Mouse (Mus musculus) forebrain, embryonic 16.5 days (tissue): ENCODE measurements around the gene Gm17606. TPM values are rescaled to one million over a fixed set of nuclear protein-coding genes. Genes with fewer than 3 reads are reported as not detected.

Source experiments
- ATAC-seq: fragments of 200-750 bp; cut with Nextera tagmentation; 2 replicates; pipeline ENCODE4 v1.8.0; 2017; ENCODE audit warnings: mild to moderate bottlenecking, moderate library complexity
- H3K27ac ChIP-seq: fragments of 300-500 bp; sonication (generic); 2 replicates; pipeline ENCODE4 v1.5.1; 2014; ENCODE audit warnings: low read length, control low read depth
- H3K27me3 ChIP-seq: fragments of 300-500 bp; sonication (generic); replicated peaks from 2 replicates; pipeline ENCODE4 v1.6.1; 2014; ENCODE audit warnings: low read length; ENCODE audit not compliant: control insufficient read depth, insufficient read depth
- H3K36me3 ChIP-seq: fragments of 300-500 bp; sonication (generic); 2 replicates; pipeline ENCODE4 v1.6.1; 2014; ENCODE audit not compliant: control insufficient read depth, insufficient read depth
- H3K4me1 ChIP-seq: fragments of 300-500 bp; sonication (generic); replicated peaks from 2 replicates; pipeline ENCODE4 v1.6.1; 2014; ENCODE audit warnings: low read length; ENCODE audit not compliant: control insufficient read depth, insufficient read depth
- H3K4me2 ChIP-seq: fragments of 300-500 bp; sonication (generic); 2 replicates; pipeline ENCODE4 v1.6.1; 2014; ENCODE audit warnings: mild to moderate bottlenecking, low read length, control low read depth
- H3K4me3 ChIP-seq: fragments of 300-500 bp; sonication (generic); replicated peaks from 2 replicates; pipeline ENCODE4 v1.5.1; 2014; ENCODE audit warnings: mild to moderate bottlenecking, low read length, control low read depth
- H3K9ac ChIP-seq: fragments of 300-500 bp; sonication (generic); replicated peaks from 2 replicates; pipeline ENCODE4 v1.6.1; 2014; ENCODE audit warnings: low read depth, low read length, control low read depth
- H3K9me3 ChIP-seq: fragments of 300-500 bp; sonication (generic); 2 replicates; pipeline ENCODE4 v1.6.1; 2016; ENCODE audit warnings: low read length; ENCODE audit not compliant: control insufficient read depth
- WGBS: fragments of 180-500 bp; shearing (Covaris S2); extraction: QIAGEN DNeasy Blood & Tissue Kit; methylation state at CpG from one replicate; pipeline ENCODE4 v1.1.7; 2014; 5-methylcytosine and 5-hydroxymethylcytosine counted together
- polyA plus RNA-seq: library from polyadenylated mRNA; unstranded; fragments of >200 nt; fragmentation: Nextera tagmentation; extraction: Ambion mirVana; gene quantifications from 2 replicates; pipeline ENCODE4 v1.2.1, GENCODE M21; 2015

The Gm17606 gene
- polyA plus RNA-seq, 1 experiment from 2014 or later: 1.4 TPM

DNA sequence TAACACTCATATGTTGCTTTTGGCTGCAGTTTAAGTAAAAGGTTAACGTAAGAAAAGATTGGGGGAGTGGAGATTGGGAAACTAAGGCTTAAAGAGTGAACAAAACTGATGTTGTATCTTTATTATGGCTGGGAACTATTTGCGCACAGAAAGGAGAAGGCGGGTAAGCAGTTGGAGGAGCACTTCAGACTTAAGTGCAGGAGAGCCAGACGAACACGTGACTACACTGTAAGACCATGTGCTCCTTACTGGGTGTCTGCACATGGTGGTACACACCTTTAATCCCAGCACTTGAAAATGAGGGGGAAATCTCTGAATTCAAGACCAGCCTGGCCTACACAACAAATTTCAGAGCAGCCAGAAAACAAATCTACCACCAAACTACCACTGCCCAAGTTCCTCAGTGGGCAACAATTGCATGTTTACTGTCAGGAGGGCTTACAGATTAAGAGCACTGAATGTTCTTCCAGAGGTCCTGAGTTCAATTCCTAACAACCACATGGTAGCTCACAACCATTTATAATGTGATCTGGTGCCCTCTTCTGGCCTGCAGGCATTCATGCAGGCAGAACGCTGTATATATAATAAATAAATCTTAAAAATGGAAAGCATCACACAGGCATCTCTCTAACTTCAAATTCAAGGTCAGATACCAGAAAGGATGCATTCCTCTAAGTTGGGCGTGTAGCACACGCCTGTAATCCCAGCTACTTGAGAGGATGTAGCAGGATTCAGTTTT is 6.3 kb downstream of the Gm17606 start:
- no peak overlapping the region for H3K4me2 ChIP-seq
- 91% methylated on average over 8 of the region's 8 CpGs for WGBS
- no peaks in the 10 kb centered on the region for H3K27me3 ChIP-seq
- no peak overlapping the region for H3K4me3 ChIP-seq
- no peak for ATAC-seq
- H3K9ac ChIP-seq: no peak overlapping the region
- peaks cover 41% of the 10 kb centered on the region for H3K4me1 ChIP-seq
- no peak overlapping the region for H3K27ac ChIP-seq
- peaks cover 73% of the 10 kb centered on the region for H3K36me3 ChIP-seq
- no peaks in the 10 kb centered on the region for H3K9me3 ChIP-seq

DNA sequence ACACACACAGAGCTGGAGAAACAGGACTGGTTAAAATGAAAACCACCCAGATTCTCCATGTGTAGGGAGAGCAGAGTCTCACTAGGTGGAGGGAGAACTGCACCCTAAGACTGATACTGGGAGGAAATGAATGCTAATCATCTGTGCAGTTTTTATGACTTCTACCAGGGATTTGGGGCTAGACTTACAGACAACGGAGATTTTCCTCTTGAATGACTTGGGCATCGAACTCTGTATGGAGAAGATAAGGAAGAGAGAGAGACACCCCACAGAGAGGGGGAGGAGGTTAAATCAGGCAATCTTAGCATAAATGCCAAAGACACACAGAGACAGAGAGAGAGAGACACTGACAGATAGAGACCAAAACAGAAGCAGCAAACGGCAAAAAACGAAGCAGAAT is 7.1 kb downstream of the Gm17606 start:
- no peaks in the 10 kb centered on the region for H3K27me3 ChIP-seq
- ATAC-seq: no peak
- H3K9ac ChIP-seq: no peak overlapping the region
- 75% methylated on average over 4 of the region's 4 CpGs for WGBS
- H3K4me2 ChIP-seq: no peak overlapping the region
- H3K4me1 ChIP-seq: peaks cover 44% of the 10 kb centered on the region
- no peak overlapping the region for H3K4me3 ChIP-seq
- H3K9me3 ChIP-seq: no peaks in the 10 kb centered on the region
- no peak overlapping the region for H3K27ac ChIP-seq
- H3K36me3 ChIP-seq: peaks cover 66% of the 10 kb centered on the region

DNA sequence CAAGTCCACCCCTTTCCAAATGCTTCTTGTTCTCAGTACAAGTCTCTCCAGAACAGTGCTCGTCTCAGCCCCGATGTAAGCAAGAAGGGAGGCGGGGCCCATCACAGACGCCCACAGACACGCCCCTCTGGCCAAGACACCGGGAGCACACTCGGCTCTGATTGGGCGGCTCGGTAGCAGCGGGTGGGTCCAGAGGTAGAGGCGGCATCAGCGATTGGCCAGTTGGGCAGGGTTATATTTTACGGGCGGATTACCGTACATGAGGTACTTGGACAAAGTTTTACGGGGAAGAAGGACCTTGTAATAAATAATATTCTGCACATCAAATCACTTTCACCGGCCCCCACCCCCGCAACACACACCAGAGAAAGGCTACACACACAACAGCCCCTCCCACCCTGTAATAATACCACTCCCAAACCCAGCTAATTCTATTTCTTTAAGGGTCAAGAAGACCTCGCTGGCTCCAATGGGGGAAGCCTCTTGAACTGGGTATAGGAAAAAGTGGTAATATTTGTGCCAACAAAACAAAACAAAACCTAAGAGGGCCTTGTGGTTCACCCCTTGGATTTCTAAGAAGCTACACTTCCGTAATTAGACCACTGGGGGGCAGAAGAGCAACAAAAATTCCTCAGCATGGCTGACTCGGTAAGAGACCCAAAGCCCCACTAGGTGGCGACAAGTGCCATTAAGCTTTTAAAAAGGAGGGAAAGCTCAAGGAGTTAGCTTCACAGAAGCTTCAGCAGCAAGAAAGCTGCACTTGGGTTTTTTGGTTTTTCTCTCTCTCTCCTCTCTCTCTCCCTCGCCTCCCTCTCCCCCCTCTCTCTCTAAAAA is 10.1 kb downstream of the Gm17606 start:
- Histone ChIP-seq H3K27me3 (no peaks in the 10 kb centered on the region), H3K4me1 (peaks cover 50% of the 10 kb centered on the region), H3K4me3 (peak overlapping the region; percentile 7; the same call in 1 of the 2 replicates), H3K9me3 (no peaks in the 10 kb centered on the region), H3K36me3 (peaks cover 41% of the 10 kb centered on the region), H3K27ac (no peak overlapping the region), H3K4me2 (peak overlapping the region; percentile 24; the same call in 1 of the 2 replicates), H3K9ac (no peak overlapping the region)
- ATAC-seq: peak; percentile 62
- 65% methylated on average over 23 of the region's 23 CpGs for WGBS

DNA sequence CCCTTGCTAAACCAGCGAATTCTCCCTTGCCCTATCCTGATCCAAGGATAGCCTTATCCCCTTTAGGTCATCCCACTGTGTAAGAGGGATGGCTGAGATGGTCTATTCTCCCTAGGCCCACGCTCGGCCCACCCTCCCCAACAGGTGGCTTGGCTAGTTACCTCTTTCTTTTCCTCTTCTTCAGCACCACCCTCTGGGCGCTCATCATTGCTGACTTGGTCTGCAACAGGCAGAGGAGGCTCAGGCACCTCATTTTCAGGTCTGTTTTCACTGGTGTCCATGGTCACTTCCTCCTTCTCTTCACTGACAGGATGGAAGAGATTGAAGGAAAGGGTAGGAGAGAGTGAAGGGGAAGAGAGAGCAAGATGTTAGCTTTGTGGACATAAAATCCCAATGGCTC is 10.8 kb downstream of the Gm17606 start:
- 0 out of 2 replicates have a peak, but pooled peaks have one; percentile 5 for ATAC-seq

GRCm38 (mm10) chr14:54652787-54653186 is 12.0 kb downstream of the Gm17606 start:
- H3K4me1 ChIP-seq: peaks cover 50% of the 10 kb centered on the region
- H3K4me2 ChIP-seq: peak overlapping the region; percentile 80
- 0 out of 2 replicates have a peak, but pooled peaks have one; percentile 7 for ATAC-seq
- H3K27ac ChIP-seq: peak overlapping the region; percentile 90
- no peaks in the 10 kb centered on the region for H3K27me3 ChIP-seq
- no peaks in the 10 kb centered on the region for H3K9me3 ChIP-seq
- 0% methylated on average over 7 of the region's 7 CpGs for WGBS
- H3K9ac ChIP-seq: peak overlapping the region; percentile 85
- peaks cover 33% of the 10 kb centered on the region for H3K36me3 ChIP-seq
- H3K4me3 ChIP-seq: peak overlapping the region; percentile 73

More for the DNA sequence above, 10.8 kb downstream of the Gm17606 start:
- no peak overlapping the region for H3K27ac ChIP-seq
- H3K9ac ChIP-seq: no peak overlapping the region
- H3K27me3 ChIP-seq: no peaks in the 10 kb centered on the region
- H3K36me3 ChIP-seq: peaks cover 34% of the 10 kb centered on the region
- H3K4me3 ChIP-seq: no peak overlapping the region
- H3K9me3 ChIP-seq: no peaks in the 10 kb centered on the region
- H3K4me2 ChIP-seq: peak overlapping the region; percentile 80
- peaks cover 50% of the 10 kb centered on the region for H3K4me1 ChIP-seq
- 72% methylated on average over 4 of the region's 4 CpGs for WGBS

GRCm38 (mm10) chr14:54653496-54653895 is 12.7 kb downstream of the Gm17606 start:
- Histone ChIP-seq H3K27ac (peak overlapping the region; percentile 90), H3K9ac (peak overlapping the region; percentile 85), H3K4me3 (peak overlapping the region; percentile 73), H3K4me2 (peak overlapping the region; percentile 80), H3K36me3 (peaks cover 33% of the 10 kb centered on the region), H3K9me3 (no peaks in the 10 kb centered on the region), H3K4me1 (peaks cover 44% of the 10 kb centered on the region), H3K27me3 (no peaks in the 10 kb centered on the region)
- WGBS: under 1% methylated on average over 12 of the region's 12 CpGs
- peak; percentile 90 for ATAC-seq

GRCm38 (mm10) chr14:54660009-54660408 is 19.3 kb downstream of the Gm17606 start:
- peaks cover 58% of the 10 kb centered on the region for H3K36me3 ChIP-seq

GRCm38 (mm10) chr14:54664477-54665222 is 23.9 kb downstream of the Gm17606 start:
- Histone ChIP-seq H3K4me3 (no peak overlapping the region), H3K27me3 (no peaks in the 10 kb centered on the region), H3K4me1 (no peaks in the 10 kb centered on the region), H3K27ac (no peak overlapping the region), H3K9ac (no peak overlapping the region), H3K9me3 (no peaks in the 10 kb centered on the region), H3K4me2 (no peak overlapping the region), H3K36me3 (peaks cover 64% of the 10 kb centered on the region)
- no peak for ATAC-seq
- 89% methylated on average over 10 of the region's 10 CpGs for WGBS

More at GRCm38 (mm10) chr14:54660009-54660408, 19.3 kb downstream of the Gm17606 start:
- Histone ChIP-seq H3K4me3 (no peak overlapping the region), H3K4me2 (no peak overlapping the region), H3K27ac (no peak overlapping the region), H3K4me1 (no peaks in the 10 kb centered on the region), H3K9ac (no peak overlapping the region), H3K9me3 (no peaks in the 10 kb centered on the region), H3K27me3 (no peaks in the 10 kb centered on the region)
- no peak for ATAC-seq
- 96% methylated on average over 2 of the region's 2 CpGs for WGBS

- Histone ChIP-seq H3K36me3 (peaks cover 38% of the 10 kb centered on the region), H3K4me1 (no peaks in the 10 kb centered on the region), H3K4me3 (no peak overlapping the region), H3K9me3 (no peaks in the 10 kb centered on the region), H3K9ac (no peak overlapping the region), H3K27me3 (no peaks in the 10 kb centered on the region), H3K4me2 (no peak overlapping the region), H3K27ac (no peak overlapping the region)
- ATAC-seq: no peak
- 77% methylated on average over 4 of the region's 4 CpGs for WGBS
Measured at GRCm38 (mm10) chr14:54669381-54669780, 28.6 kb downstream of the Gm17606 start.
